Mouse (Mus musculus) testis, adult 2 months (tissue): ENCODE results near the gene Map3k14. TPM values are rescaled to one million over a fixed set of nuclear protein-coding genes. Genes with fewer than 3 reads are reported as not detected.

Experiments used
- H3K27ac ChIP-seq: fragments of 200-500 bp; 2 replicates; pipeline ENCODE4 v1.5.1; 2012; ENCODE audit warnings: low read depth, low read length; ENCODE audit not compliant: control insufficient read depth, insufficient read depth
- H3K27me3 ChIP-seq: fragments of 200-500 bp; 2 replicates; pipeline ENCODE4 v1.6.1; 2012; ENCODE audit warnings: mild to moderate bottlenecking, low read length, moderate library complexity; ENCODE audit not compliant: control insufficient read depth, insufficient read depth
- H3K36me3 ChIP-seq: fragments of 200-500 bp; 2 replicates; pipeline ENCODE4 v1.6.1; 2012; ENCODE audit warnings: mild to moderate bottlenecking, low read length; ENCODE audit not compliant: control insufficient read depth, insufficient read depth
- H3K4me1 ChIP-seq: fragments of 200-500 bp; 2 replicates; pipeline ENCODE4 v1.6.1; 2012; ENCODE audit warnings: low read length; ENCODE audit not compliant: control insufficient read depth, insufficient read depth
- H3K4me3 ChIP-seq: fragments of 200-500 bp; 2 replicates; pipeline ENCODE4 v1.5.1; 2012; ENCODE audit warnings: low read depth, mild to moderate bottlenecking, low read length, moderate library complexity, mixed read lengths; ENCODE audit not compliant: control insufficient read depth
- CTCF ChIP-seq: fragments of 200-500 bp; IDR thresholded peaks from 2 replicates; pipeline ENCODE4 v1.5.1; 2012; ENCODE audit warnings: low read depth, mild to moderate bottlenecking, inconsistent platforms, low read length, moderate library complexity; ENCODE audit not compliant: control insufficient read depth, insufficient read depth, insufficient replicate concordance
- POLR2A ChIP-seq: fragments of 200-500 bp; IDR thresholded peaks from 2 replicates; pipeline ENCODE4 v1.6.1; 2012; ENCODE audit warnings: low read depth, mild to moderate bottlenecking, inconsistent platforms, low read length, moderate library complexity; ENCODE audit not compliant: control insufficient read depth
- polyA plus RNA-seq: library from polyadenylated mRNA; depleted of rRNA; stranded (reverse); fragments of >200 nt; gene quantifications from 2 replicates; pipeline ENCODE4 v1.2.3, GENCODE M21; 2012

The Map3k14 gene
- polyA plus RNA-seq, 1 experiment = 2.4 TPM

- Histone ChIP-seq H3K27ac (peak overlapping the region; percentile 10; the same call in 1 of the 2 replicates), H3K4me3 (no peak overlapping the region), H3K36me3 (no peaks in the 10 kb centered on the region), H3K4me1 (peaks cover 9% of the 10 kb centered on the region), H3K27me3 (no peaks in the 10 kb centered on the region)
- TF ChIP-seq POLR2A (no peak), CTCF (no peak)
Measured at GRCm38 (mm10) chr11:103262412-103263267, 4.6 kb downstream of the Map3k14 start.

- Histone ChIP-seq H3K36me3 (no peaks in the 10 kb centered on the region), H3K4me1 (peaks cover 9% of the 10 kb centered on the region), H3K27ac (peak overlapping the region; percentile 10; the same call in 1 of the 2 replicates), H3K27me3 (no peaks in the 10 kb centered on the region), H3K4me3 (no peak overlapping the region)
- TF ChIP-seq CTCF (no peak), POLR2A (no peak)
Measured at GRCm38 (mm10) chr11:103261671-103262411, 5.4 kb downstream of the Map3k14 start.

- no peak for TF ChIP-seq CTCF
- no peak for TF ChIP-seq POLR2A
- H3K27ac ChIP-seq = no peak overlapping the region
- H3K4me3 ChIP-seq = no peak overlapping the region
- H3K4me1 ChIP-seq = no peaks in the 10 kb centered on the region; the same call in 1 of the 2 replicates
- H3K36me3 ChIP-seq = no peaks in the 10 kb centered on the region
- no peaks in the 10 kb centered on the region for H3K27me3 ChIP-seq
Measured at GRCm38 (mm10) chr11:103260515-103261192, 6.6 kb downstream of the Map3k14 start.

GRCm38 (mm10) chr11:103260034-103260433 lies 7.2 kb downstream of the Map3k14 start:
- Histone ChIP-seq H3K4me1 (no peaks in the 10 kb centered on the region; the same call in 1 of the 2 replicates), H3K4me3 (no peak overlapping the region), H3K27ac (no peak overlapping the region), H3K27me3 (no peaks in the 10 kb centered on the region), H3K36me3 (no peaks in the 10 kb centered on the region)
- no peak for TF ChIP-seq CTCF
- no peak for TF ChIP-seq POLR2A

GRCm38 (mm10) chr11:103257938-103258481 lies 9.3 kb downstream of the Map3k14 start:
- no peak overlapping the region for H3K4me3 ChIP-seq
- H3K4me1 ChIP-seq = no peaks in the 10 kb centered on the region
- H3K27me3 ChIP-seq = no peaks in the 10 kb centered on the region
- H3K27ac ChIP-seq = no peak overlapping the region
- no peak for TF ChIP-seq CTCF
- no peak for TF ChIP-seq POLR2A
- H3K36me3 ChIP-seq = no peaks in the 10 kb centered on the region

GRCm38 (mm10) chr11:103253605-103254004 lies 13.7 kb downstream of the Map3k14 start:
- Histone ChIP-seq H3K27ac (no peak overlapping the region), H3K36me3 (no peaks in the 10 kb centered on the region), H3K4me1 (no peaks in the 10 kb centered on the region), H3K27me3 (no peaks in the 10 kb centered on the region), H3K4me3 (no peak overlapping the region)
- TF ChIP-seq POLR2A = no peak
- TF ChIP-seq CTCF = no peak

GRCm38 (mm10) chr11:103252380-103252779 lies 14.9 kb downstream of the Map3k14 start:
- H3K4me3 ChIP-seq = no peak overlapping the region
- H3K4me1 ChIP-seq = no peaks in the 10 kb centered on the region
- H3K27ac ChIP-seq = no peak overlapping the region
- no peaks in the 10 kb centered on the region for H3K27me3 ChIP-seq
- no peaks in the 10 kb centered on the region for H3K36me3 ChIP-seq
- TF ChIP-seq CTCF = no peak
- no peak for TF ChIP-seq POLR2A
